Mouse (Mus musculus): ENCODE results near the gene Gm9857.

DNA sequence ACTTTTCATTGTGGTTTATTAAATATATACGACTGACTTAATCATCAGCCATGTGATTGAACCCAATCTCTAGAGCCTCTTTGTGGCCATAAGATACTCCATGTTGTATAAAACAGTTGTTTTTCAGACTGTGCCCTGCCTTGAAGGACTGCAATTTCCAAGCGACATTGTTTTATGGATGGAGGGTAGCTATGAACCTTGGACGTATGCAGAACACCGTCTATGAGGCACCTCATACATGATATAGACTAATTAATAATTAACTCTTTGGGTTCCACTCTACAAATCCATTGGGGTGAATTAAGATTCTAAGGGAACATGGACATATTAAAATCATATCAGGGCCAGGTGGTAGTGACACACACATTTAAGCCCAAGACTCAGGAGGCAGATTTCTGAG, 14.6 kb downstream of the Gm9857 start:
- TF ChIP-seq CTCF (IDR thresholded peaks at IDR 0.05; ENCODE audit: insufficient read depth, low read depth, low read length) = no peak
- TF ChIP-seq POLR2A (IDR thresholded peaks at IDR 0.05; ENCODE audit: insufficient read depth, low read depth, low read length) = no peak

Measured in olfactory bulb, adult 2 months (tissue).